Mouse (Mus musculus) liver, adult 2 months (tissue): Measurements from ENCODE around the gene Cd80. TPM values are rescaled to one million over a fixed set of nuclear protein-coding genes. Genes with fewer than 3 reads are reported as not detected.

Experiments
- DNase-seq: peaks from one replicate; pipeline ENCODE4 v3.0.0-alpha.2; 2011; ENCODE audit warnings: low read depth, low spot score; ENCODE audit errors: extremely low read depth
- H3K27ac ChIP-seq: fragments of 200-500 bp; replicated peaks from 2 replicates; pipeline ENCODE4 v1.5.1; 2012; ENCODE audit warnings: low read depth, mild to moderate bottlenecking, control low read depth, inconsistent platforms, low read length; ENCODE audit not compliant: insufficient read depth
- H3K27me3 ChIP-seq: fragments of 200-500 bp; 2 replicates; pipeline ENCODE4 v1.6.1; 2012; ENCODE audit warnings: mild to moderate bottlenecking, moderate library complexity, low read length, inconsistent platforms; ENCODE audit not compliant: control insufficient read depth, insufficient read depth
- H3K36me3 ChIP-seq: fragments of 200-500 bp; 2 replicates; pipeline ENCODE4 v1.6.1; 2012; ENCODE audit warnings: low read length, inconsistent platforms; ENCODE audit not compliant: control insufficient read depth, insufficient read depth
- H3K4me1 ChIP-seq: fragments of 200-500 bp; 2 replicates; pipeline ENCODE4 v1.6.1; 2011; ENCODE audit warnings: low read length; ENCODE audit not compliant: control insufficient read depth, insufficient read depth
- H3K4me3 ChIP-seq: fragments of 200-500 bp; 2 replicates; pipeline ENCODE4 v1.5.1; 2011; ENCODE audit warnings: low read depth, mild to moderate bottlenecking, control low read depth, low read length, moderate library complexity; ENCODE audit not compliant: insufficient read depth
- H3K79me2 ChIP-seq: fragments of 200-500 bp; 2 replicates; pipeline ENCODE4 v1.6.1; 2012; ENCODE audit warnings: inconsistent platforms, mild to moderate bottlenecking, low read length, moderate library complexity; ENCODE audit not compliant: control insufficient read depth, insufficient read depth
- H3K9ac ChIP-seq: fragments of 200-500 bp; 2 replicates; pipeline ENCODE4 v1.6.1; 2012; ENCODE audit warnings: low read depth, mild to moderate bottlenecking, control low read depth, inconsistent platforms, low read length
- CTCF ChIP-seq: fragments of 200-500 bp; IDR thresholded peaks from 2 replicates; pipeline ENCODE4 v1.5.1; 2011; ENCODE audit warnings: low read depth, low read length, control low read depth
- POLR2A ChIP-seq: fragments of 200-500 bp; IDR thresholded peaks from 2 replicates; pipeline ENCODE4 v1.6.1; 2011; ENCODE audit warnings: low read length, control low read depth; ENCODE audit not compliant: insufficient read depth; ENCODE audit errors: extremely low read depth
- WGBS: fragments of 180-500 bp; shearing (Covaris S2); methylation state at CpG from one replicate; pipeline ENCODE4 v1.1.7; 2018; 5-methylcytosine and 5-hydroxymethylcytosine counted together
- polyA plus RNA-seq: library from polyadenylated mRNA; depleted of rRNA; stranded (reverse); fragments of >200 nt; gene quantifications from 2 replicates; pipeline ENCODE4 v1.2.3, GENCODE M21; 2012
- total RNA-seq: library from RNA; depleted of rRNA; stranded (reverse); fragments of >200 nt; gene quantifications from 2 replicates; pipeline ENCODE4 v1.2.3, GENCODE M21; 2014

Cd80 gene
- total and polyA plus RNA-seq, 2 experiments = 0.28 to 0.29 TPM

GRCm38 (mm10) chr16:38483582-38484309 lies 28.4 kb downstream of the Cd80 start:
- Histone ChIP-seq H3K27me3 (peaks cover 3% of the 10 kb centered on the region; the same call in 1 of the 2 replicates), H3K4me3 (peak overlapping the region; percentile 39), H3K4me1 (0 out of 2 replicates have a peak, but pooled peaks cover 3% of the 10 kb centered on the region), H3K27ac (no peak overlapping the region), H3K79me2 (no peaks in the 10 kb centered on the region), H3K36me3 (no peaks in the 10 kb centered on the region), H3K9ac (no peak overlapping the region; the same call in 1 of the 2 replicates)
- WGBS = 19% methylated on average over 42 of the region's 42 CpGs
- TF ChIP-seq CTCF (no peak), POLR2A (no peak)
- no peak for DNase-seq

GRCm38 (mm10) chr16:38492551-38492950 lies 37.2 kb downstream of the Cd80 start:
- Histone ChIP-seq H3K36me3 (peaks cover 5% of the 10 kb centered on the region), H3K4me3 (no peak overlapping the region), H3K27me3 (no peaks in the 10 kb centered on the region), H3K4me1 (no peaks in the 10 kb centered on the region), H3K79me2 (no peaks in the 10 kb centered on the region), H3K9ac (no peak overlapping the region), H3K27ac (no peak overlapping the region)
- WGBS = 86% methylated on average over 3 of the region's 3 CpGs
- TF ChIP-seq POLR2A (no peak), CTCF (no peak)
- DNase-seq = no peak

GRCm38 (mm10) chr16:38493890-38494289 lies 38.5 kb downstream of the Cd80 start:
- no peak overlapping the region for H3K27ac ChIP-seq
- H3K27me3 ChIP-seq = no peaks in the 10 kb centered on the region
- H3K9ac ChIP-seq = no peak overlapping the region
- H3K79me2 ChIP-seq = no peaks in the 10 kb centered on the region
- H3K4me1 ChIP-seq = no peaks in the 10 kb centered on the region
- TF ChIP-seq POLR2A (no peak), CTCF (no peak)
- H3K36me3 ChIP-seq = peaks cover 14% of the 10 kb centered on the region
- 83% methylated on average over 10 of the region's 10 CpGs for WGBS
- no peak overlapping the region for H3K4me3 ChIP-seq
- peak; percentile 28 for DNase-seq

- Histone ChIP-seq H3K36me3 (peaks cover 31% of the 10 kb centered on the region), H3K4me1 (no peaks in the 10 kb centered on the region), H3K9ac (no peak overlapping the region), H3K79me2 (no peaks in the 10 kb centered on the region), H3K27me3 (no peaks in the 10 kb centered on the region), H3K27ac (no peak overlapping the region), H3K4me3 (no peak overlapping the region)
- no peak for DNase-seq
- 90% methylated on average over 7 of the region's 7 CpGs for WGBS
- TF ChIP-seq POLR2A = no peak
- no peak for TF ChIP-seq CTCF
Measured at GRCm38 (mm10) chr16:38496604-38497140, 41.3 kb downstream of the Cd80 start.

- peaks cover 53% of the 10 kb centered on the region for H3K36me3 ChIP-seq
- DNase-seq = no peak
- 68% methylated on average over 10 of the region's 10 CpGs for WGBS
Measured at GRCm38 (mm10) chr16:38502469-38502868, 47.1 kb downstream of the Cd80 start.

GRCm38 (mm10) chr16:38503528-38503927 lies 48.2 kb downstream of the Cd80 start:
- Histone ChIP-seq H3K79me2 (no peaks in the 10 kb centered on the region), H3K4me3 (no peak overlapping the region), H3K4me1 (no peaks in the 10 kb centered on the region), H3K36me3 (peaks cover 54% of the 10 kb centered on the region), H3K27me3 (no peaks in the 10 kb centered on the region), H3K27ac (no peak overlapping the region), H3K9ac (no peak overlapping the region)
- no peak for DNase-seq
- TF ChIP-seq POLR2A (no peak), CTCF (no peak)
- 67% methylated on average over 4 of the region's 4 CpGs for WGBS

More at GRCm38 (mm10) chr16:38502469-38502868, 47.1 kb downstream of the Cd80 start:
- TF ChIP-seq CTCF (no peak), POLR2A (no peak)
- Histone ChIP-seq H3K4me1 (no peaks in the 10 kb centered on the region), H3K79me2 (no peaks in the 10 kb centered on the region), H3K27me3 (no peaks in the 10 kb centered on the region), H3K27ac (no peak overlapping the region), H3K4me3 (no peak overlapping the region), H3K9ac (no peak overlapping the region)
